Mouse (Mus musculus) neural tube, embryonic 11.5 days (tissue): ENCODE measurements around the gene Eif3d. TPM values are rescaled to one million over a fixed set of nuclear protein-coding genes. Genes with fewer than 3 reads are reported as not detected.

Experiments used
- ATAC-seq: fragments of 200-750 bp; cut with Nextera tagmentation; 2 replicates; pipeline ENCODE4 v1.8.0; 2017; ENCODE audit warnings: moderate number of reproducible peaks, mild to moderate bottlenecking, moderate TSS enrichment, moderate library complexity; ENCODE audit not compliant: insufficient read depth, low FRiP score, low TSS enrichment
- DNase-seq: peaks from one replicate; pipeline ENCODE4 v3.0.0-alpha.2; 2015; ENCODE audit warnings: low spot score
- H3K27ac ChIP-seq: fragments of 300-500 bp; sonication (generic); 2 replicates; pipeline ENCODE4 v1.5.1; 2014; ENCODE audit warnings: low read depth, mild to moderate bottlenecking, low read length
- H3K27me3 ChIP-seq: fragments of 300-500 bp; sonication (generic); 2 replicates; pipeline ENCODE4 v1.6.1; 2014; ENCODE audit warnings: mild to moderate bottlenecking, low read length, mixed read lengths; ENCODE audit not compliant: control insufficient read depth, insufficient read depth
- H3K36me3 ChIP-seq: fragments of 300-500 bp; sonication (generic); 2 replicates; pipeline ENCODE4 v1.6.1; 2014; ENCODE audit warnings: mild to moderate bottlenecking, low read length, moderate library complexity, mixed read lengths; ENCODE audit not compliant: control insufficient read depth, insufficient read depth
- H3K4me1 ChIP-seq: fragments of 300-500 bp; sonication (generic); 2 replicates; pipeline ENCODE4 v1.6.1; 2014; ENCODE audit warnings: low read length, mixed read lengths; ENCODE audit not compliant: control insufficient read depth, insufficient read depth
- H3K4me2 ChIP-seq: fragments of 300-500 bp; sonication (generic); 2 replicates; pipeline ENCODE4 v1.6.1; 2014; ENCODE audit warnings: low read depth, mild to moderate bottlenecking, moderate library complexity
- H3K4me3 ChIP-seq: fragments of 300-500 bp; sonication (generic); 2 replicates; pipeline ENCODE4 v1.5.1; 2014; ENCODE audit warnings: low read depth, low read length
- H3K9ac ChIP-seq: fragments of 300-500 bp; sonication (generic); 2 replicates; pipeline ENCODE4 v1.6.1; 2014; ENCODE audit warnings: mild to moderate bottlenecking, low read length
- H3K9me3 ChIP-seq: fragments of 300-500 bp; sonication (generic); 2 replicates; pipeline ENCODE4 v1.6.1; 2016; ENCODE audit warnings: low read length; ENCODE audit not compliant: control insufficient read depth
- WGBS: fragments of 180-500 bp; shearing (Covaris S2); extraction: QIAGEN DNeasy Blood & Tissue Kit; methylation state at CpG from one replicate; pipeline ENCODE4 v1.1.7; 2014; 5-methylcytosine and 5-hydroxymethylcytosine counted together
- polyA plus RNA-seq: library from polyadenylated mRNA; unstranded; fragments of >200 nt; fragmentation: Nextera tagmentation; extraction: Ambion mirVana; gene quantifications from 2 replicates; pipeline ENCODE4 v1.2.1, GENCODE M21; 2014

Gene Eif3d
- polyA plus RNA-seq, 1 experiment from 2014 or later, result 243 TPM

DNA sequence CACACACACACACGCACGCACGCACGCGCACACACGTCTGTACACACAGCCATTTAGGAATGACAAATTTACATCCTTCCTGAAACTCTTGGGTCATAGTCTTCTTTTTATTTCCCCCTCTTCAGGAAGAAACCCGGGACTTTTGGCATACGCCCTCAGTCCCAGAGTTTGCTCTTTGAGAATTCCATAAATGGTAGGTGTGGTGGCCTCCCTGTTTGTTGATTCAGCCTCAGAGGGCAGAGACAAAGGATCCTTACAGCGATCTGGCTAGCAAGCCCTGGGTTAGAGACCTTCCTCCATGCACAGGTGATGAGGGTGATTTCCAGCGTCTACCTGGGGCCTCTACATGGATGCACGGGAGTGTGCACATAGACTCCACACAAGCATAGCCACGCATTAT, 51.2 kb downstream of the Eif3d start:
- DNase-seq (no peak), ATAC-seq (no peak)
- no peaks in the 10 kb centered on the region for H3K27me3 ChIP-seq
- no peak overlapping the region for H3K4me2 ChIP-seq
- 96% methylated on average over 12 of the region's 12 CpGs for WGBS
- peaks cover 17% of the 10 kb centered on the region for H3K36me3 ChIP-seq
- H3K9me3 ChIP-seq, result no peaks in the 10 kb centered on the region
- H3K27ac ChIP-seq, result no peak overlapping the region
- no peak overlapping the region for H3K9ac ChIP-seq
- no peak overlapping the region for H3K4me3 ChIP-seq
- H3K4me1 ChIP-seq, result no peaks in the 10 kb centered on the region

DNA sequence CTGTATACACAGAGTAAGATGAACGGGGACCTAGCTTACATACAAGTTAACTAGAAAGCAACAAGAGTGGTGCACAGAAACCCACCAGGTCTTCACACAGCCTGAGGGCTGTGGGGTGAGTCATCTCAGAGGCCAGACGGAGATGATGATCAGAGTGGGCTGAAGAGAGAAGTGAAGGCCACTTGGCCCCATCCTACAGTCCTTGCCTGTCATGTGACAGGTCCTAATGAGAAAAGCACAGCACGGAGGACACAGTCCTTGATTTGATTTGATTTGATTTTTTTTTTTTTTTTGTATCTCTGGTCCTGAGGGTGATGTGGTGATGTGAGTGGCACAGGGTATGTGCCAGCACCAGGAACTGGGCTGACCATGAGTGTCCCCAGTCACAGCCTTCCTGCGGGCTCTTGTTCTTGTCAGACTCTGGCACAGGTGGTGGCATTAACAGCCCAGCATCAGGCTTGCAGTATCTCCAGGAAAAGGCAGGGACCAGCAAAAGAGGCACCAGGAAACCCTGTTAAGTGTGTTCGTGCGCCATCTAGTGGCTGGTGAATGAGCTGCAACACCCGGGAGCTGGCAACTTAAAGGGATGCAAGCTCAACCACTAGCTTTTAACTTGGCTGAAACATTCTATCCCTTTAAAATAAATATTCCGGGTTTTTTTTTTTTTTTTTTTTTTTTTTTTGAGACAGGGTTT, 53.6 kb downstream of the Eif3d start:
- no peak overlapping the region for H3K4me2 ChIP-seq
- H3K36me3 ChIP-seq, result peaks cover 2% of the 10 kb centered on the region; the same call in 1 of the 2 replicates
- ATAC-seq, result 0 out of 2 replicates have a peak, but pooled peaks have one; percentile 35
- no peak overlapping the region for H3K4me3 ChIP-seq
- 42% methylated on average over 8 of the region's 8 CpGs for WGBS
- H3K4me1 ChIP-seq, result no peaks in the 10 kb centered on the region
- peak; percentile 90 for DNase-seq
- no peak overlapping the region for H3K27ac ChIP-seq
- no peak overlapping the region for H3K9ac ChIP-seq
- H3K9me3 ChIP-seq, result no peaks in the 10 kb centered on the region
- no peaks in the 10 kb centered on the region for H3K27me3 ChIP-seq

DNA sequence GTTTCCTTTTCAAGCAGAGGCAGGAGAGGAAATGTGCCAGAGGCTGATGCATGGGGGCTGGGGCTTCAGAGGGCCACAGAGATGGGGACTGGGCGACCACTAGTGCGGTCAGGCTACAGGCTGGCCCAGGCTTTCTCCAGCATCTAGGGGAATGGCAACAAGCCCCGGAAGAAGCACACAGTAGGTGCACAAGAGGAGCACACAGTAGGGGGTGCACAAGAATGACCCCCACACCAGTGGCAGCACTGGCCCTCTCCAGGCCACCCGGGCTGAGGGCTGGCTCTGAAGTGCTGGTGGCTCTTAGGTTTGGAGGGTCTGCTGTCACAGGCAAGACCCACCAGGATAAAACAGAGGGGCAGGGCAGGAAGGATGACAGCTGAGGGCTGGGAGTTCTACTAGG, 55.3 kb downstream of the Eif3d start:
- Histone ChIP-seq H3K27me3 (no peaks in the 10 kb centered on the region), H3K9me3 (no peaks in the 10 kb centered on the region), H3K4me2 (no peak overlapping the region), H3K9ac (no peak overlapping the region), H3K36me3 (no peaks in the 10 kb centered on the region; the same call in 1 of the 2 replicates), H3K27ac (no peak overlapping the region), H3K4me1 (0 out of 2 replicates have a peak, but pooled peaks cover 2% of the 10 kb centered on the region), H3K4me3 (no peak overlapping the region)
- DNase-seq, result no peak
- ATAC-seq, result no peak
- 95% methylated on average over 4 of the region's 4 CpGs for WGBS

GRCm38 (mm10) chr15:77914507-77914906, 56.1 kb downstream of the Eif3d start:
- no peaks in the 10 kb centered on the region; the same call in 1 of the 2 replicates for H3K36me3 ChIP-seq
- ATAC-seq, result no peak
- 95% methylated on average over 3 of the region's 3 CpGs for WGBS

DNA sequence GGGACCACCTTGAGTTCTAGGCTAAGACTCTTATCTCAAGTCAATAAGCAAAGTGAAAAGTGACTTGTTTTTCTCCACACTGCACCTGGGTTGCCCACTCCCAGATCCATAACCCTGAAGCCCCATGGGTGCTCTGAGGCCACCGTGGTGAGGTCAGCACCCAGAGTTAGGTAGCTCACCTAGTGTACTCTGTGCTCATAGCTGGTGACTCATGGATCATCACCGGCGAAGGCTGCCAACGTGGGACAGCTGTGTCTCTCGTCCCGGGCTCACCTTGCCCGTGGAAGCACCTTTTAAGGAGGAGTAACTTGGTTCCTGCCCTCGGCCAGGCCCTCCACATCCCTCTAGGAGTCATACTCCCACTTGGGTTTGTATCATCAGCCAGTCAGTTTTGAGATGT, 57.6 kb downstream of the Eif3d start:
- Histone ChIP-seq H3K27me3 (no peaks in the 10 kb centered on the region), H3K4me1 (0 out of 2 replicates have a peak, but pooled peaks cover 2% of the 10 kb centered on the region), H3K9me3 (no peaks in the 10 kb centered on the region), H3K36me3 (no peaks in the 10 kb centered on the region; the same call in 1 of the 2 replicates), H3K4me3 (no peak overlapping the region), H3K9ac (no peak overlapping the region), H3K4me2 (no peak overlapping the region), H3K27ac (no peak overlapping the region)
- no peak for DNase-seq
- no peak for ATAC-seq
- 88% methylated on average over 8 of the region's 8 CpGs for WGBS

More at GRCm38 (mm10) chr15:77914507-77914906, 56.1 kb downstream of the Eif3d start:
- Histone ChIP-seq H3K27ac (no peak overlapping the region), H3K9ac (no peak overlapping the region), H3K4me1 (0 out of 2 replicates have a peak, but pooled peaks cover 2% of the 10 kb centered on the region), H3K27me3 (no peaks in the 10 kb centered on the region), H3K4me2 (no peak overlapping the region), H3K9me3 (no peaks in the 10 kb centered on the region), H3K4me3 (no peak overlapping the region)
- DNase-seq, result no peak

- no peak overlapping the region for H3K4me2 ChIP-seq
- DNase-seq, result no peak
- no peaks in the 10 kb centered on the region for H3K27me3 ChIP-seq
- H3K27ac ChIP-seq, result no peak overlapping the region
- no peak for ATAC-seq
- no peak overlapping the region for H3K4me3 ChIP-seq
- H3K9me3 ChIP-seq, result no peaks in the 10 kb centered on the region
- H3K36me3 ChIP-seq, result no peaks in the 10 kb centered on the region; the same call in 1 of the 2 replicates
- 62% methylated on average over 7 of the region's 7 CpGs for WGBS
- H3K9ac ChIP-seq, result no peak overlapping the region
- H3K4me1 ChIP-seq, result 0 out of 2 replicates have a peak, but pooled peaks cover 2% of the 10 kb centered on the region
These were observed 58.0 kb downstream of the Eif3d start for GRCm38 (mm10) chr15:77912585-77912984.

DNA sequence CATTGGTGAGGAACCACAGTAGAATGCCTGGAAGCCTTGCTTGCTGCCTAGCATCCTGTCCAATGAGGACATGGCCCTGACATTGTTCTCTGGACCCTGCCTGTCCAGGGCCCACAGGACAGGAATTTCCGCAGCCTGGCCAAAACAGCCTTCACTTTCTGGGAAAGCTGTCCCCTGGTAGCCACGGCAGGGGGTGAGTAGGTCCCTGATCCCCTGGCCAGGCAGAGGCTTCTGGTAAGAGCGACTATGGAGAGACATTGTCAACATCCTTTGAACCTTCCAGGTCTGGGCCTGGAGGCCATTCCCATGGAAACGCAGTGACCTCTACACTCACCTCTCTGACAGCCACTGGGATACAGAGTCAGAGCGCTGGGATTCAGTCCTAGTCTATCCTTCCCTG, 58.6 kb downstream of the Eif3d start:
- H3K4me1 ChIP-seq, result 0 out of 2 replicates have a peak, but pooled peaks cover 2% of the 10 kb centered on the region
- no peaks in the 10 kb centered on the region for H3K9me3 ChIP-seq
- WGBS, result 61% methylated on average over 5 of the region's 5 CpGs
- DNase-seq (no peak), ATAC-seq (no peak)
- no peak overlapping the region for H3K4me2 ChIP-seq
- no peak overlapping the region for H3K4me3 ChIP-seq
- no peak overlapping the region for H3K27ac ChIP-seq
- H3K36me3 ChIP-seq, result no peaks in the 10 kb centered on the region; the same call in 1 of the 2 replicates
- no peaks in the 10 kb centered on the region for H3K27me3 ChIP-seq
- H3K9ac ChIP-seq, result no peak overlapping the region

DNA sequence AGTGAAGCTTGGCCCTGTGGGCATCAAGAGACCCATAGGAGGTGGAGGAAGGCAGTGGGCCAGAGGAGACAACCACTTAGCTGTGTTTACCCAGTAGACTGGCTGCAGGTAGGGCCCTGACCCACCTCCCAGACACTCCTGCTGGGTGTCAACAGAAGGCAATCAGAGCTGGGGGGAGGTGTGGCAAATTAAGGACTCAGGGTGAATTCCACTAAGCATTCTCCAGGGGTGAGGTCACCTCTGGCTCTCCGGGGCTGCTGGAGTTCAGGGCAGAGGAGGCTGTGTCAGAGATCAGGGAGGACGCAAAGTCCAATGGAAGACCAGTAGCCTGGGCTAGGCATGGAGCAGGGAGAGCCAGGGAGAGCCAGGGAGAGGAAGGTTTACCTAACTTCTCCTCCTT, 59.5 kb downstream of the Eif3d start:
- H3K4me2 ChIP-seq, result no peak overlapping the region
- 26% methylated on average over 2 of the region's 2 CpGs for WGBS
- no peak for DNase-seq

More for the DNA sequence above, 59.5 kb downstream of the Eif3d start:
- Histone ChIP-seq H3K4me1 (0 out of 2 replicates have a peak, but pooled peaks cover 2% of the 10 kb centered on the region), H3K4me3 (no peak overlapping the region), H3K27me3 (no peaks in the 10 kb centered on the region), H3K36me3 (no peaks in the 10 kb centered on the region), H3K27ac (no peak overlapping the region), H3K9me3 (no peaks in the 10 kb centered on the region), H3K9ac (no peak overlapping the region)
- no peak for ATAC-seq
